Mouse (Mus musculus) WW6 (cell line): Measurements from ENCODE around the gene Dyrk1b.
"Not testable (repeated sequence)": the region's sequence is repeated elsewhere in the genome, so short reads cannot be mapped to it uniquely, and the experiment has no call there.

ENCODE experiments used
- DNase-seq: peaks from one replicate; pipeline ENCODE4 v3.0.0-alpha.2; 2013; ENCODE audit warnings: low read depth, low spot score

The Dyrk1b gene

DNA sequence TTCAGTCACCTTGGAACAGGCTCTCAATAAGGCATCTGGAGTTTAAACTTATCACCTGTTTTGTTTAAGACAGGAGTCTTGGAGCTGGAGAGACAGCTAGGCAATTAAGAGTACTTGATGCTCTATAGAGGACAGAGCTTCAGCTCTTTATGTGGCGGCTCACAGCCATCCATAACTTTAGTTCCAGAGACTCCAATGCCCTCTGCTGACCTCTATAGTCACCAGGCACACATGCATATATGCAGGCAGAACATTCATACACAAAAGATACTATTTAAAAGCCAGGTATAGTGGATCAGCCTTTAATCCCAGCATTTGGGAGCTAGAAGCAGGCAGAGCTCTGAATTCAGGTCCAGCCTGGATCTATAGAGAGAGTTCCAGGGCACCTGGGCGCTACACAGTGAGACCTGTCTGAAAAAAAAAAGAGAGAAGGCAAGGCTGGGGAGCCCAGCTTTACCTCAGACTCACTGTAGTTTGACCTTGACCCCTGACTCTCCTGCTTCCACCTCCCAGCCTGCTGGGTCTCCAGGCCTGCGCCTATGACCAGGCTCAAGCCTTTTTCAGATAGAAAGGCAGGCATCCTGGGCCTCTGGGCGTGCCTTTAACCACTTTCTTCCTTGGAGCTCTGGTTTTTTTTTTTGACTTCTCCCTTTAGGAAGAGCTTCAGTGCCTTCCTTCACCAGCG is 16.3 kb downstream of the Dyrk1b start:
- no peak for DNase-seq

DNA sequence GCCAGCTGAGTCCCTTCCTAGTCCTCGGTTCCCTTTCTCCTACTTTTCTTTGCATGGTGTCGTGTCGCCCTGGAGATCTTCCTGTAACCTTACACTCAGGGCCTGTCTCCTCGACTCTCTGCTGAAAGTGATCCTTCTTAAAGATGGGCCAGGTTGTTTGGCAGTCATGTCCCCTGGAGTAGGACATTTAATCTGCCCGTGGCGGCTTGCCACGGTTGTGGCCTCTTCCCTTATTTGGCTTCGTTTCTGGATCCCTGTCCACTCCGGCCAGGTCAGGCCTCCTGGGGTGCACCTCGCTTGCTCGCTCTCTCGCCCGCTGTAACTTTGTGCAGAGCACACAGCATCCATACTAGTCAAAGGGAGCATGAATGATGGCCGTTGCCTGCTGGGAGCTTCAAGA is 17.3 kb downstream of the Dyrk1b start:
- DNase-seq = no peak

DNA sequence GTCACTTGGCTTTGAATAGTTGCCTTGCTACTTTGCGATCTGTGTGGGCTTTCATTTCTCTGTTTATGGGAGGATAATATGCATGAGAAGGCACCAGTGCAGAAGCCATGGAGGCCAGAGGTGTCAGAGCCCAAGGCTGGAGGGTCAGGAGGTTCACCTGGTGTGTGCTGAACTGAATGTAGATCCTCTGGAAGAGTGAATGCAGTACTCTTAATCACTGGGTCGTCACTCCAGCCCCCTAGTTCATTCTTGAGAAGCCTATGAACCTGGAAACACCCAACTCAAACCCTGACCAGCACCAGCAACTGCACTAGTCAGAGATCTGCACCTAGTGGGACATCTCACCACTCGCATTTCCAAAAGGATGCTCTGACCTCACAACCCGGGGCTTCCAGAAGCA is 19.8 kb downstream of the Dyrk1b start:
- DNase-seq = no peak

DNA sequence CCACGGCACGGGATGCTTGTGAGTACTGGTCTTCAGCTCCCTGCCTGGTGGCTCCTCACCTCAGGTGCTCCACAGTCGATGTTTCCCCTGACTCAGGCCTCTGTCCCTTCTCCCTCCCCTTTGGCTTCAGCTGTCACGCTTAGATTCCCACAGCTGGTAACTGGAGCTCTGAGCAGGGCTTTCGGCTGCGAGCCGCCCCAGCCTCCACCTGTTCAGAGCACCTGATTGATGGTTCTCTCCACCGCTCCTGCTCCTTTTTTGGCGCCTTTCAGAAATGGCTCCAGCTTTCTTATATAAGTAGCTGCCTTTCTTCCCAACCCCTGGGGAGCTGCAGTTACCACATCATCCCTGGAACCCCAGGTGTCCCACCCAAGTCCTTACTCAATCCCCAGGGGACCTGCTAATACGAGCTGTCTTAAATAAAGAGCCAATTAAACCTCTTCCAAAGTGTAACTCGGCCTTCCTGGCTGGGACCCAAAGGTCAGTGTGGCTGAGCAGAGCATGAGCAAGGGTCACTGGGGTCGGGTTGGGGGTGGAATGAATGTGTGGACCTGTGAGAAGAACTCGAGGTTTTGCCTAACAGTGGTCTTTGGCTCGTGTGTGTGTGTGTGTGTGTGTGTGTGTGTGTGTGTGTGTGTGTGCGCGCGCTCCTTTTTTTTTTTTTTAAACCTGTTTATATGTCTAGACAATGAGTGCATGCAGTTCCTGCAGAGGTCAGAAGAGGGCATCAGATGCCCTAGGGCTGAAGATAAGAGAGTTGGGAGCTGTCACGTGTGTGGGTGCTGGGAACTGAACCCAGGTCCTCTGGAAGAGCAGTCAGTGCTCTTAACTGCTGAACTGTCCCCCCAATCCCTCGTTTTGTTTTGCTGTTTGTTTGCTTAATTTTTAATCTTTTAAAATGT is 24.2 kb downstream of the Dyrk1b start:
- no peak for DNase-seq

DNA sequence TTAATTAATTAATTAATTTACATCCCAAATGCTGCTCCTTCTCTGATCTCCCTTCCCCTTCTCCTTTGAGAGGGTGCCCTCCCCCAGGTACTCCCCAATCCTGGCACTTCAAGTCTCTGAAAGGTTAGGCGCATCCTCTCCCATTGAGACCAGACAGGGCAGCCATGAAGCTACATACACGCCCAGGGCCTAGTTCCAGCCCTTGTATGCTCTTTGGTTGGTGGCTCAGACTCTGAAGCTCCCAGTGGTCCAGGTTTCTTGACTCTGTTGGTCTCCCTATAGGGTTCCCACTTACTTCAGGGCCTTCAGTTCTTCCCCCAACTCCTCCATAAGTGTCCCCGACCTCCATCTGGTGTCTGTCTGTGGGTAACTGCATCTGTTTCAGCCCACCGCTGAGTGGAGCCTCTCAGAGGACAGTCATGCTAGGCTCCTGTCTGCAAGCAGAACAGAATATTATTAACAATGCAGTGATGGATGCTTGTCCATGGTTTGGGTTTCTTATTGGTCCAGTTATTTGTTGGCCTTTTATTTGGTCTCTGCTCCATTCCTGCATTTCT is 26.9 kb downstream of the Dyrk1b start:
- DNase-seq = no peak

DNA sequence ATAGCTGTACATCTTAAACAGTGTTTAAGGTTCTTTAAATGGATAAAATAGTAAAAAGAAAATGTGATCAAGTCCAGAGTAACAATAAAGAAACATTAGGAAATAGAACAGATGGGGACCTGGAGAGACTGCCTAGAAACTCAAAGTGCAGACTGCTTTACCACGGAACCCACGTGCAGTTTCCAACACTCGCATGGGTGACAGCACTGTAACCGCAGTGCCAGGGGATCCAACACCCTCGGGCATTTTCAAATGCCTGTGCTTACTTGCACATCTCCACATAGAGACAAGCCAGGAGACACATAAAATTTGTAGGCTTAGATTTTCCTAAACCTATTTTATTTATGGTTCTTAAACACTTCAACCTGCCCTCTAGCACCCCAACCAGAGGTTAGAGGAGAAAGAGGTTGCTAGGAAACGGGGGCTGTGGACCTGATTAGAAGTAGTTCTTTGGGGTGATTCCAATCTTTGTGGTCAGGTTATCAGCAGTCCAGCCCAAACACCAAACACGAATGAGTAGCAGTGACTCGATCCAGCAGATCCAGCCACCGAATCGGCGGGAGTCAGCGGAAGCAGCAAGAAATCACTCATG is 29.2 kb downstream of the Dyrk1b start:
- no peak for DNase-seq

DNA sequence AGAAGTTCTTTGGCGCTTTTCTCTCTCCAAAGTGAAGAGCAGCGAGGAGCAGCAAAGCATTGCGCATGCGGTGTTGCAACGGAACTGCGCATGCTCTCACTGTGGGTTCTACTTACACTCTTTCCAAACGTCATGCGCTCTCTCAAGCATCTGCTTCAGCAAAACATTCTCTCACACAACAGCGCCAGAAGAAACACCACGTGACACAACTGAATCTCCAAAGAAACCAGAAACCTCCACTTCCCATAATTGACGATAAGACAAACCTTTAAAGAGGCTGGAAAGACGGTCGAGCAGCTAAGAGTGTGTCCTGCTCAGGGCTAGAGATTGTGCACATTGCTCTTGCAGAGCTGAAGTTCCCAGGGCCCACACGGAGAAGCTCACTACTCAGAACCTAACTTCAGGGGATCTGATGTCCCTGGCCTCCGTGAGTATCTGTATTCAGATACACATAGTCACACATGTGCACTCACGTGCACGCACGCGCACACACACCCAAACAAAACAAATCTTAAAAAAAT is 29.8 kb downstream of the Dyrk1b start:
- peak; percentile 59 for DNase-seq

DNA sequence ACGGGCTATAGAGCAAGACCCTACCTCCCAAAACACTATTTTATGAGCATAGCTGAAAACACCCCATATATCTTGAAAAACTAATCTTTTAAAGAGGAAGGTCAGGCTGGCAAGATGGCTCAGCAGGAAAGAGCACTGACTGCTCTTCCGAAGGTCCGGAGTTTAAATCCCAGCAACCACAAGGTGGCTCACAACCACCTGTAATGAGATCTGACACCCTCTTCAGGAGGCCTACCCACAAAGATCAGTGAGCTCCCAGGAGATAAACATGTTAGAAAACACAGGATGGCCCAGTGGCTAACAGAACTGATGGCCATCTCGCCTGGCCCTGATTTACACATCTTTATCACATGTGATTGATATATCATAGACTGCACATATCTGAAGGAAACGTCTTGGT is 31.5 kb downstream of the Dyrk1b start:
- no peak for DNase-seq

DNA sequence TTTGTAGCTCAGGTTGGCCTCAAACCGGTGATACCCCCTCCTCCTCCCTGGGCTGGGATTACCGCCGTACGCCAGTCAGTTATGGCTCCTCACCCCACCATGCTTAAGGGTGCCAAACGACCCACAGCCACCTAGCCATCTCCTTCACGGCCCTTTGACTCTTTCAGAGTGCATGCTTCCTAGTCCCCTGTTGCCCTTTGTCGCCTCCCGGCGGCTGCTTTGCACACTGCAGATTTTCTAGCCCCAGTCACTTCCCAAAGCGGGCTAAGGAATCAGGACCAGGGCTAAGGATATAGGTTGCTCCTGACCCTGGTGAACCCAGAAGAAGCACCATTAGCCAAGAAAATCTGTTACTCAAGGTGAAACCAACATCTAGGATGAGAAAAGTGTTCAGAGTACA is 34.9 kb downstream of the Dyrk1b start:
- DNase-seq = peak; percentile 52

DNA sequence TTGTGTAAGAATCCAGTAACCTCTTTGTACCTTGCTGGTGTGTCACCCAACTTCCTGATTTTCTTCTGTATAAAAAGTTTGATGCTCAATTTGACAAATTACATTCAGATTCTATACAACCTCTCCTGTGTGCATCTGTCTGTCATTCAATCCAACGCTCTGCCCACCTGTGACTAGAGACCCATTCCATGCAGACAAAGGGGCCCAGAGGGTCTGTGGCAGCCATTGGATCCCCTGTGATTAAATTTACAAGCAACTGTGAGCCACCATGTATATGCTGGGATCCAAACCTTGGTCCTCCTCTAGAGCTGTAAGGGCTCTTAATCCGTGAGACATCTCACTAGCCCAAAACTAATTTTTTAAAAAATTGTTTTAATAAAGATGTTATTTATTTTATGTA is 36.7 kb downstream of the Dyrk1b start:
- not testable (repeated sequence) for DNase-seq

DNA sequence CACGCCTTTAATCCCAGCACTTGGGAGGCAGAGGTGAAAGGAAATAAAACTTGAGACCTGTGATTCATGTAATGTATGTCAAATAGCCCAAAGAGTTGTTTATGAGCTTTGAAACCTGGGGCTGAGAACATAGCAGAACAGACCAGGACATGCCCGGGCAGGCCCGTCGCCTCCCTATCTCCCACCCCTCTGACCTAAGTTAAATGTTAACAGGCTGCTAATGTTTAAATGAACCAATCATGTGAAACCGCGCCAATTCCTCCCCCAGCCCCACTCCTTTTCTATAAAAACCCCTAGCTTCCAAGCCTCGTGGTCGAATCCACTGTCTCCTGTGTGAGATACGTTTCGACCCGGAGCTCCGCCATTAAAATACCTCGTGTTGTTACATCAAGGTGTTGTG is 38.5 kb downstream of the Dyrk1b start:
- not testable (repeated sequence) for DNase-seq

DNA sequence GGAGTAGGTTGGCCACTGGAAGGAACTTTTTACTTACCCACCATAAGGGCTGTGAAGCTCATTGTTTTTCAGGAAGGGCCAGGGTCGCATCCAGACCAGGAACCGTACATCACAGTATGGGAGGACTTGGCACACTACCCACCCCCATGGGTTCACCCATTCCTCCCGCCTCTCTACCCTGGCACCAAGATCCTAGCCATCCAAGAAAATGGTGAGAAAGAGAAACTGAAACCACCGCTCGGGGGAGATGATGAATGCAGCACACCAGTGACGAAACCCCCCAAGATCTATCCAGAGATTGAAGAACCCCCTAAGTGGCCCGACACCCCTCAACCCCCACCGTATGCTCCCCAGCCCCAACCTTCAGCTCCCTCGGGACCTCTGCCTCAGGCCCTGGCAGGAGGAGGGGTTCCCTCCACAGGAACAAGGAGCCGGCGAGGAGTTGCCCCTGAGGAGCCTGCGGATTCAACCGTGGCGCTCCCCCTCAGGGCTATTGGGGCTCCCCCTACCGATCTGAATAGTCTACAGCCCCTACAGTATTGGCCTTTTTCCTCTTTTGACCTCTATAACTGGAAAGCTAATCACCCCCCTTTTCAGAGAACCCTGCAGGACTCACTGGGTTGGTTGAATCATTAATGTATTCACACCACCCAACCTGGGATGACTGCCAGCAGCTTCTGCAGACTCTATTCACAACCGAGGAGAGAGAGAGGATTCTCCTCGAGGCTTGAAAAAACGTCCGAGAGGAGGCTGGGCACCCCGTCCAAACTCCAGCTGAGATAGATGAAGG is 39.9 kb downstream of the Dyrk1b start:
- not testable (repeated sequence) for DNase-seq

DNA sequence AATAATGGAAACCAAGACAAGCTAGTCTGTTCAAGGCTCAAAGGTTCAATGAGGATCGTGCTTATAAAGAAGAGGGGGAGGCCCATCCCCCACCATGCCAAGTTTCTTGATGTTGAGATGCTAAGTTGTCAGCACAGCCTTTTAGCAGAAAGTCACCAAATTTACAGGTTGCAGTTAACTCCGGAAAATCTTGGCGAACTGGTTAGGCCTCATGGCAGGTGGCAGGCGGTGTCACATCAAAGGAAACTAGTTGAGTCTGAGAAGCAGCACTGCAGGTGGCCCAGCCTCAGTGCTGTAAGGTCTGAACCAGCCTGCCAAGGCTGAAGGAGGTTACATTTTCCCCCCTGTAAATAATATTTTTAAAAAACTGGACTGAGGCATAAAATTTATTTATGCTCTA is 47.6 kb downstream of the Dyrk1b start:
- DNase-seq = not testable (repeated sequence)

DNA sequence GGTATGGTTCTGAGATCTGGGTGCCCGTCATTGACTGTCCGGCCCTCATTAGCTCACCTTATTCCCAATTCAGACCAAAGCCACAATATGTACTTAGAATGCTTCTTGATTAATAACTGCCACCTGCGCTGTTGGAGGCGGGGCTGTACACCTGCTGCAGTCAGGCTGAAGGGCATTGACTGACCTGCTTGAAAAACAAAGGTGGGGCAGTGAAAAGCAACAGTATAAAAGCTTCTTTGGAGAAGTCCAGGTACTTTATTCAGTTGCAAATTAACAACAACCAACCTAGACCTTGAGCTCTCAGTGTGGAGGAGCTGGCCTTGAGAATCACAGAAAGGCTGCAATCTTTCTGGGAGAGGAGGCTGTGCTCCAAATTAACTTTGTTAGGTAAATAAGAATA is 48.2 kb downstream of the Dyrk1b start:
- DNase-seq = not testable (repeated sequence)
